Mouse (Mus musculus) hindbrain, embryonic 15.5 days (tissue): ENCODE data around the gene Pheta1. TPM values are rescaled to one million over a fixed set of nuclear protein-coding genes. Genes with fewer than 3 reads are reported as not detected.

Experiments used
- ATAC-seq: fragments of 200-750 bp; cut with Nextera tagmentation; 2 replicates; pipeline ENCODE4 v1.8.0; 2017; ENCODE audit warnings: low read depth, moderate number of reproducible peaks, moderate TSS enrichment; ENCODE audit not compliant: low FRiP score
- H3K27ac ChIP-seq: fragments of 300-500 bp; sonication (generic); replicated peaks from 2 replicates; pipeline ENCODE4 v1.5.1; 2015; ENCODE audit warnings: mild to moderate bottlenecking, inconsistent platforms
- H3K27me3 ChIP-seq: fragments of 300-500 bp; sonication (generic); 2 replicates; pipeline ENCODE4 v1.6.1; 2015; ENCODE audit warnings: control low read depth, inconsistent platforms
- H3K36me3 ChIP-seq: fragments of 300-500 bp; sonication (generic); 2 replicates; pipeline ENCODE4 v1.6.1; 2015; ENCODE audit warnings: control low read depth, inconsistent platforms
- H3K4me1 ChIP-seq: fragments of 300-500 bp; sonication (generic); replicated peaks from 2 replicates; pipeline ENCODE4 v1.6.1; 2015; ENCODE audit warnings: control low read depth, inconsistent platforms
- H3K4me2 ChIP-seq: fragments of 300-500 bp; sonication (generic); 2 replicates; pipeline ENCODE4 v1.6.1; 2015; ENCODE audit warnings: moderate library complexity, mild to moderate bottlenecking, inconsistent platforms
- H3K4me3 ChIP-seq: fragments of 300-500 bp; sonication (generic); 2 replicates; pipeline ENCODE4 v1.5.1; 2015; ENCODE audit warnings: mild to moderate bottlenecking, inconsistent platforms
- H3K9ac ChIP-seq: fragments of 300-500 bp; sonication (generic); 2 replicates; pipeline ENCODE4 v1.6.1; 2015; ENCODE audit warnings: inconsistent platforms
- H3K9me3 ChIP-seq: fragments of 300-500 bp; sonication (generic); 2 replicates; pipeline ENCODE4 v1.6.1; 2016; ENCODE audit warnings: control low read depth, inconsistent platforms
- WGBS: fragments of 180-500 bp; shearing (Covaris S2); methylation state at CpG from one replicate; pipeline ENCODE4 v1.1.7; 2015; 5-methylcytosine and 5-hydroxymethylcytosine counted together
- polyA plus RNA-seq: library from polyadenylated mRNA; unstranded; fragments of >200 nt; fragmentation: Nextera tagmentation; extraction: Ambion mirVana; gene quantifications from 2 replicates; pipeline ENCODE4 v1.2.1, GENCODE M21; 2015

Pheta1 gene
- polyA plus RNA-seq, 1 experiment from 2014 or later = 42.0 TPM

DNA sequence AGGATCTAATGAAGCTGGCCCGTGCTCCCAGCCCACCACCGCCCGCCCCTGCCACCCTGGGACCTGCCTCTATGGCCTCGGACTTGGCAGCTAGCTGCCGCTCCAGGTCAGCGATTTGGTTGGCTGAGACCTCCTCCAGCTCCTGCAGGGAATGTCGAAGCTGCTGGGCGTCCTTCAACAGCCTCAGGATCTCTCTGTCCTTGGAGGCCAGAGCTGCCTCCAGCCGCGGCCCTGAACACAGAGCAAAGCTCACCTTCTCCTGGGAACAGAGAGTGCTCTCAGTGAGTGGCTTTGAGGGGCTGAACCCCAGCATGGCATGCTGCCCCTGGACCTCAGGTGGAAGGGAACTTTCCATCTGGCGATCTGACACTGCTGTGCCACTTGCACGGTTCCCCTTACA lies 28.1 kb downstream of the Pheta1 start:
- no peaks in the 10 kb centered on the region for H3K4me1 ChIP-seq
- peaks cover 6% of the 10 kb centered on the region; the same call in 1 of the 2 replicates for H3K36me3 ChIP-seq
- no peaks in the 10 kb centered on the region for H3K9me3 ChIP-seq
- ATAC-seq = no peak
- no peak overlapping the region for H3K27ac ChIP-seq
- 82% methylated on average over 12 of the region's 12 CpGs for WGBS
- no peaks in the 10 kb centered on the region for H3K27me3 ChIP-seq
- no peak overlapping the region for H3K4me2 ChIP-seq
- H3K4me3 ChIP-seq = no peak overlapping the region
- no peak overlapping the region for H3K9ac ChIP-seq

GRCm38 (mm10) chr5:121878703-121879102 lies 29.9 kb downstream of the Pheta1 start:
- no peak for ATAC-seq
- Histone ChIP-seq H3K36me3 (peaks cover 6% of the 10 kb centered on the region; the same call in 1 of the 2 replicates), H3K4me1 (no peaks in the 10 kb centered on the region)

DNA sequence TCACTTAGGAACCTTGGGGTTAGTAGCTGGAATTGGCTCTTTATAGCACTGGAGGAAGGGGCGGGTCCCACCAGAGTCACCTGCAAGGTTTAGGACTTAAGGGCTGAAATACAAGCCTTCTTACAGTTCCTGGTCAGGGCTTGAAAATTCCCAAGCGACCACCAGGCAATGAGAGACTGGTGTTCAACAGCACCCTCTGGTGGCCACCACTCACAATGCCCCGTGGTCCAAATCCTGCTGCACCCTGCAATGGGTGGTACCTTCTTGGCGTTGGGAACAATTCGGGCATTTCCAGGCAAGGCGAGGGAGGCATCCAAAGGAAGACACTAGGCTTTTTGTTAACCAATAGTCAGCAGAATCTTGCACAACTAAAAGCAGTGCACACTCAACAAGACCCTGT lies 30.4 kb downstream of the Pheta1 start:
- Histone ChIP-seq H3K9me3 (no peaks in the 10 kb centered on the region), H3K9ac (no peak overlapping the region), H3K36me3 (peaks cover 6% of the 10 kb centered on the region; the same call in 1 of the 2 replicates), H3K27me3 (no peaks in the 10 kb centered on the region), H3K4me3 (no peak overlapping the region), H3K4me1 (no peaks in the 10 kb centered on the region), H3K4me2 (no peak overlapping the region), H3K27ac (no peak overlapping the region)
- 67% methylated on average over 6 of the region's 6 CpGs for WGBS
- ATAC-seq = no peak

More at GRCm38 (mm10) chr5:121878703-121879102, 29.9 kb downstream of the Pheta1 start:
- H3K4me2 ChIP-seq = no peak overlapping the region
- no peaks in the 10 kb centered on the region for H3K9me3 ChIP-seq
- no peaks in the 10 kb centered on the region for H3K27me3 ChIP-seq
- 72% methylated on average over 17 of the region's 17 CpGs for WGBS
- no peak overlapping the region for H3K4me3 ChIP-seq
- no peak overlapping the region for H3K27ac ChIP-seq
- H3K9ac ChIP-seq = no peak overlapping the region

GRCm38 (mm10) chr5:121883356-121883755 lies 34.6 kb downstream of the Pheta1 start:
- no peak overlapping the region for H3K4me2 ChIP-seq
- H3K4me3 ChIP-seq = no peak overlapping the region
- H3K4me1 ChIP-seq = no peaks in the 10 kb centered on the region
- H3K27ac ChIP-seq = no peak overlapping the region
- ATAC-seq = no peak
- no peaks in the 10 kb centered on the region for H3K9me3 ChIP-seq
- no peaks in the 10 kb centered on the region for H3K27me3 ChIP-seq
- peaks cover 4% of the 10 kb centered on the region; the same call in 1 of the 2 replicates for H3K36me3 ChIP-seq
- 57% methylated on average over 8 of the region's 8 CpGs for WGBS
- no peak overlapping the region for H3K9ac ChIP-seq

DNA sequence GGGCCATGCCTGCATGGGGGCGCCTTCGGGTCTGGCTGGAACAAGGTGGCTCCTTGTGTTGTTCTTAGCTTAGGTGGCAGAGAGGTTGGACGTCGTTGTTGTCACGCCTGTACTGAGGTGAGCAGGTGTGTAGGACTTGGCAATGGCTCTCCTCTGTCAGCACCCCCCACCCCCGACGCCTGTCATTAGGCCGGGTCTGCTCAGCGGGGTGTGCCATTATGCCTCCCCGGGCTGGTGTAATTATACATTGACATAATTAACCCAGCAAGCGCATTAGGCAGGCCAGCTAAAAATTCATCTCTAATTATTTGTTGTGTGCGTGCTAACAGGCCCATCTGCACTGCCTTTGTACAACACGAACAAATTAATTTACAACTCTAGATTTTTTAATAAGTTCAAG lies 40.6 kb downstream of the Pheta1 start:
- 0 out of 2 replicates have a peak, but pooled peaks have one; percentile 17 for ATAC-seq
- H3K4me1 ChIP-seq = peaks cover 10% of the 10 kb centered on the region
- H3K9me3 ChIP-seq = no peaks in the 10 kb centered on the region
- no peak overlapping the region for H3K9ac ChIP-seq
- peak overlapping the region; percentile 60 for H3K27ac ChIP-seq
- H3K4me2 ChIP-seq = no peak overlapping the region
- H3K27me3 ChIP-seq = no peaks in the 10 kb centered on the region
- WGBS = 27% methylated on average over 13 of the region's 13 CpGs
- no peak overlapping the region for H3K4me3 ChIP-seq
- H3K36me3 ChIP-seq = no peaks in the 10 kb centered on the region

GRCm38 (mm10) chr5:121889819-121890362 lies 41.1 kb downstream of the Pheta1 start:
- H3K4me2 ChIP-seq = no peak overlapping the region
- H3K27me3 ChIP-seq = no peaks in the 10 kb centered on the region
- no peak overlapping the region for H3K4me3 ChIP-seq
- no peak overlapping the region for H3K9ac ChIP-seq
- H3K4me1 ChIP-seq = peaks cover 12% of the 10 kb centered on the region
- 0 out of 2 replicates have a peak overlapping the region, but pooled peaks have one; percentile 26 for H3K27ac ChIP-seq
- H3K9me3 ChIP-seq = no peaks in the 10 kb centered on the region
- no peaks in the 10 kb centered on the region for H3K36me3 ChIP-seq
- WGBS = 43% methylated on average over 9 of the region's 9 CpGs
- ATAC-seq = no peak

DNA sequence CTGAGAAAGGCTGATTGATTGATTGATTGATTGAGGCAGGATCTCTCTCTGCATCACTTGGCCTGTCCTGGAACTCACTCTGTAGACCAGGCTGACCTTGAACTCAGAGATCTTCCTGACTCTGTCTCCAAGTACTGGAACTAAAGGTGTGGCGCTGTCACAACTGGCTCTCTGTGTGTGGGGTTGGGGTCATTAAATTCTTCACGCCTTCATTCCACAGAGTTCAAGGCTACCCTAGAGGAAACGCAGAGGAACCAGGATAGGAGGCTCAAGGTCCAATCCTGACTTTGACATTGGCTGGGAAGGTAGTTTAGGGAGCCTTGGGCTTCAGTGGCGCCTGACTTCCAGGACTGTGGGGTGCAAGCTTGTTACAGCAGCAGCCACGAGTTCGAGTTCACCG lies 42.1 kb downstream of the Pheta1 start:
- no peak overlapping the region for H3K4me2 ChIP-seq
- H3K4me1 ChIP-seq = peaks cover 23% of the 10 kb centered on the region
- no peaks in the 10 kb centered on the region for H3K36me3 ChIP-seq
- ATAC-seq = no peak
- H3K9ac ChIP-seq = no peak overlapping the region
- WGBS = 96% methylated on average over 7 of the region's 7 CpGs
- H3K9me3 ChIP-seq = no peaks in the 10 kb centered on the region
- no peak overlapping the region for H3K27ac ChIP-seq
- H3K4me3 ChIP-seq = no peak overlapping the region
- H3K27me3 ChIP-seq = no peaks in the 10 kb centered on the region

- no peaks in the 10 kb centered on the region for H3K9me3 ChIP-seq
- no peak overlapping the region for H3K27ac ChIP-seq
- H3K4me2 ChIP-seq = no peak overlapping the region
- 79% methylated on average over 14 of the region's 14 CpGs for WGBS
- H3K36me3 ChIP-seq = no peaks in the 10 kb centered on the region
- no peak for ATAC-seq
- no peak overlapping the region for H3K9ac ChIP-seq
- peaks cover 26% of the 10 kb centered on the region for H3K4me1 ChIP-seq
- H3K4me3 ChIP-seq = no peak overlapping the region
- no peaks in the 10 kb centered on the region for H3K27me3 ChIP-seq
Observed at GRCm38 (mm10) chr5:121892281-121892680, 43.5 kb downstream of the Pheta1 start.

DNA sequence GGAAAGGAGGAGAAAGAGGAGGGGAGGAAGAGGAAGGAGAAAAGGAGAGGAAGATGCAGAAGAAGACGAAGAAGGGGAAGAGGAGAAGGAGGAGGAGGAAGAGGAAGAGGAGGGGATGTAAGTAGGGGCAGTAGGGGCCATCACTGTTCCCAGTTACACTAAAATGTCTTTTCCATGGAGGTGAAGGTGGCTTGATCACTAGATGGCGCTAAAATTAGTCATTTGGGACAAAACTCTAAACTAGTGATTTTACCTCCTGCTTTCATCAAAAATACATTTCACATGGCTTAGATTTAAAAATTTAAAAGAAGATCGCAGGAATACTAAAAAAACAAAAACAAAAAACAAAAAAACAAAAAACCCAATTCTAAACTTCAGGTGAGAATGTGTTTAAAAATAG lies 44.8 kb downstream of the Pheta1 start:
- Histone ChIP-seq H3K27me3 (no peaks in the 10 kb centered on the region), H3K4me2 (no peak overlapping the region), H3K27ac (no peak overlapping the region), H3K4me3 (no peak overlapping the region), H3K9me3 (no peaks in the 10 kb centered on the region), H3K36me3 (no peaks in the 10 kb centered on the region), H3K9ac (no peak overlapping the region), H3K4me1 (peaks cover 26% of the 10 kb centered on the region)
- WGBS = 36% methylated on average over 3 of the region's 3 CpGs
- ATAC-seq = no peak

GRCm38 (mm10) chr5:121894647-121895046 lies 45.9 kb downstream of the Pheta1 start:
- Histone ChIP-seq H3K27ac (no peak overlapping the region), H3K36me3 (no peaks in the 10 kb centered on the region), H3K4me3 (no peak overlapping the region), H3K4me1 (peaks cover 19% of the 10 kb centered on the region), H3K27me3 (no peaks in the 10 kb centered on the region), H3K9me3 (no peaks in the 10 kb centered on the region), H3K4me2 (no peak overlapping the region), H3K9ac (no peak overlapping the region)
- WGBS = 49% methylated on average over 10 of the region's 10 CpGs
- ATAC-seq = no peak

DNA sequence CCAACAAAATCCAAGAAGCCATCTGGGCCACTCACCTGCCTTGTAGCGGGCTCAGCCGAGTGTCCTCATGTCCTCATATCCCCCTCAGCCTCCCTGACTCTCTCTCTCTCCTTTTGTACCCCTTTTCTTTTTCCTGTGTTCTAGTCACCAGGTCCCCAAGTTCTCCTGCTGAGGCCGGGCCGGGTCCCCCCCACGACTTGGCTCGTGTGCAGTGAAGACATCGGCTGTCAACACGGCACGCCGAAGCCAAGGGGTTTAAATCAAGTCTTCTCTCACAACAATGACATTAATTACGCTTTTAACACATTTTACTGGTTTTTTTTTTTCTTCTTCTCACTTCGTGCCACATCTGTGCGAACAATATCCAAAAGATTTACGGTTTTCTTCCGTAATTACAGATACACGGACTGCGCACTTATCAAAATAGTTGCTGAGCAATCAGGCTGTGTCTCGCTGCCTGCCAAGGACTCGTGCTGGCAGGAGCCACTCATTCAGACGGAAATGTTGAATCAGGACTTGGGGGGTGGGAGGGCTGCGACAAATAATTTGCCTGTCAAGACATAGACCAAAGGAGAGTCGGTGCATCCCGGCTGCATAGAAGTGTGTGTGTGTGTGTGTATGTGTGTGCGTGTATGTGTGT lies 46.5 kb downstream of the Pheta1 start:
- no peaks in the 10 kb centered on the region for H3K27me3 ChIP-seq
- whole genome bisulfite sequencing = 27% methylated on average over 24 of the region's 24 CpGs
- H3K9me3 ChIP-seq = no peaks in the 10 kb centered on the region
- H3K36me3 ChIP-seq = no peaks in the 10 kb centered on the region
- no peak overlapping the region for H3K9ac ChIP-seq
- no peak overlapping the region for H3K4me3 ChIP-seq
- no peak for ATAC-seq
- H3K4me1 ChIP-seq = peaks cover 15% of the 10 kb centered on the region
- peak overlapping the region; percentile 48; the same call in 1 of the 2 replicates for H3K27ac ChIP-seq
- H3K4me2 ChIP-seq = peak overlapping the region; percentile 9; the same call in 1 of the 2 replicates

GRCm38 (mm10) chr5:121902809-121903745 lies 54.3 kb downstream of the Pheta1 start:
- WGBS = 24% methylated on average over 23 of the region's 23 CpGs
- Histone ChIP-seq H3K36me3 (no peaks in the 10 kb centered on the region), H3K4me3 (no peak overlapping the region), H3K27me3 (no peaks in the 10 kb centered on the region), H3K27ac (peak overlapping the region; percentile 72; the same call in 1 of the 2 replicates), H3K4me2 (no peak overlapping the region), H3K9ac (no peak overlapping the region), H3K9me3 (no peaks in the 10 kb centered on the region), H3K4me1 (peaks cover 20% of the 10 kb centered on the region)
- no peak for ATAC-seq
